Mouse (Mus musculus) intestine, embryonic 14.5 days (tissue): Measurements from ENCODE around the gene Slc12a7. TPM values are rescaled to one million over a fixed set of nuclear protein-coding genes. Genes with fewer than 3 reads are reported as not detected.
A peak's percentile ranks its signal among the peaks of the same experiment; 100 is the strongest.

Source experiments
- ATAC-seq: fragments of 200-750 bp; cut with Nextera tagmentation; replicated peaks from 2 replicates; pipeline ENCODE4 v1.8.0; 2017; ENCODE audit warnings: low read depth, moderate number of reproducible peaks, moderate TSS enrichment, moderate library complexity; ENCODE audit not compliant: low FRiP score, low TSS enrichment
- DNase-seq: peaks from one replicate; pipeline ENCODE4 v3.0.0-alpha.2; 2018; ENCODE audit warnings: low spot score
- H3K27ac ChIP-seq: fragments of 300-500 bp; sonication (generic); 2 replicates; pipeline ENCODE4 v1.5.1; 2014; ENCODE audit warnings: low read depth, mild to moderate bottlenecking, control low read depth
- H3K27me3 ChIP-seq: fragments of 300-500 bp; sonication (generic); replicated peaks from 2 replicates; pipeline ENCODE4 v1.6.1; 2014; ENCODE audit warnings: low read length, control low read depth; ENCODE audit not compliant: control insufficient read depth, insufficient read depth
- H3K36me3 ChIP-seq: fragments of 300-500 bp; sonication (generic); 2 replicates; pipeline ENCODE4 v1.6.1; 2014; ENCODE audit warnings: low read length, control low read depth; ENCODE audit not compliant: control insufficient read depth, insufficient read depth
- H3K4me1 ChIP-seq: fragments of 300-500 bp; sonication (generic); replicated peaks from 2 replicates; pipeline ENCODE4 v1.6.1; 2014; ENCODE audit warnings: low read length, control low read depth, mixed read lengths; ENCODE audit not compliant: control insufficient read depth, insufficient read depth
- H3K4me2 ChIP-seq: fragments of 300-500 bp; sonication (generic); 2 replicates; pipeline ENCODE4 v1.6.1; 2014; ENCODE audit warnings: low read length
- H3K4me3 ChIP-seq: fragments of 300-500 bp; sonication (generic); 2 replicates; pipeline ENCODE4 v1.5.1; 2014; ENCODE audit warnings: low read depth, low read length, control low read depth, mixed read lengths
- H3K9ac ChIP-seq: fragments of 300-500 bp; sonication (generic); 2 replicates; pipeline ENCODE4 v1.6.1; 2014; ENCODE audit warnings: mild to moderate bottlenecking, low read length
- H3K9me3 ChIP-seq: fragments of 300-500 bp; sonication (generic); 2 replicates; pipeline ENCODE4 v1.6.1; 2016; ENCODE audit warnings: low read length, control low read depth; ENCODE audit not compliant: control insufficient read depth
- WGBS: fragments of 180-500 bp; shearing (Covaris S2); extraction: QIAGEN DNeasy Blood & Tissue Kit; methylation state at CpG from one replicate; pipeline ENCODE4 v1.1.7; 2014; 5-methylcytosine and 5-hydroxymethylcytosine counted together
- polyA plus RNA-seq: library from polyadenylated mRNA; unstranded; fragments of >200 nt; fragmentation: Nextera tagmentation; extraction: Ambion mirVana; gene quantifications from 2 replicates; pipeline ENCODE4 v1.2.1, GENCODE M21; 2014

Slc12a7 gene
- polyA plus RNA-seq, 1 experiment from 2014 or later = 32.8 TPM

- no peaks in the 10 kb centered on the region for H3K27me3 ChIP-seq
- H3K4me2 ChIP-seq = no peak overlapping the region
- no peaks in the 10 kb centered on the region for H3K9me3 ChIP-seq
- no peak overlapping the region for H3K27ac ChIP-seq
- no peak overlapping the region for H3K4me3 ChIP-seq
- WGBS = 88% methylated on average over 5 of the region's 5 CpGs
- H3K4me1 ChIP-seq = no peaks in the 10 kb centered on the region
- no peaks in the 10 kb centered on the region for H3K36me3 ChIP-seq
- H3K9ac ChIP-seq = no peak overlapping the region
- DNase-seq (no peak), ATAC-seq (no peak)
These were observed 21.7 kb upstream of the Slc12a7 start for GRCm38 (mm10) chr13:73711221-73711620.

GRCm38 (mm10) chr13:73711803-73712202, 21.1 kb upstream of the Slc12a7 start:
- Histone ChIP-seq H3K4me1 (no peaks in the 10 kb centered on the region), H3K27ac (no peak overlapping the region), H3K9ac (no peak overlapping the region), H3K4me3 (no peak overlapping the region), H3K9me3 (no peaks in the 10 kb centered on the region), H3K4me2 (no peak overlapping the region), H3K27me3 (no peaks in the 10 kb centered on the region), H3K36me3 (no peaks in the 10 kb centered on the region)
- DNase-seq = no peak
- ATAC-seq = no peak
- WGBS = 92% methylated on average over 5 of the region's 5 CpGs

- 80% methylated on average over 3 of the region's 3 CpGs for WGBS
- H3K36me3 ChIP-seq = no peaks in the 10 kb centered on the region
- H3K4me3 ChIP-seq = no peak overlapping the region
- no peaks in the 10 kb centered on the region for H3K4me1 ChIP-seq
- H3K27ac ChIP-seq = no peak overlapping the region
- no peak overlapping the region for H3K4me2 ChIP-seq
- no peaks in the 10 kb centered on the region for H3K27me3 ChIP-seq
- H3K9ac ChIP-seq = no peak overlapping the region
- DNase-seq = no peak
- no peaks in the 10 kb centered on the region for H3K9me3 ChIP-seq
- ATAC-seq = no peak
These were observed 20.7 kb upstream of the Slc12a7 start for GRCm38 (mm10) chr13:73712228-73712627.

DNA sequence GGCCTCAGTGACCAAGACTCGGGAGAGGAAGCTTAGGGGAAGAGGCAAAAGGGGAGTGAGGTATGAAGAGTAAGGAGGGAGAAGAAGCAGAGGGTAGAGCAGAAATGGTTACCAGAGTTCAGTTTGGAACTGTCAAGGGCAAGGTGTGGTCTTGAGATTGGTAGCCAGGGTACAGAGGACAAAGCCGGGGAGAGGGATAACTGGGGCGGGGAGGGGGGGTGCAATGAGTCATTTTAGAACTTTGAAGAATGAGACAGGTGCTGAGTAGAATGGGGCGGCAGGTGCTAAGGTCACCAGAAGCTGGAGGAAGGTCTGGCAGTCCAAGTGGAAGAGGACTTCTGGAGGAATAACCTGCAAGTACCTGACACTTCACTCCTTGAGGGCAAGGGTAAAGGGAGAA, 19.7 kb upstream of the Slc12a7 start:
- Histone ChIP-seq H3K36me3 (no peaks in the 10 kb centered on the region), H3K4me2 (no peak overlapping the region), H3K4me1 (no peaks in the 10 kb centered on the region), H3K27me3 (no peaks in the 10 kb centered on the region), H3K4me3 (no peak overlapping the region), H3K9ac (no peak overlapping the region), H3K9me3 (no peaks in the 10 kb centered on the region), H3K27ac (no peak overlapping the region)
- WGBS = 74% methylated on average over 4 of the region's 4 CpGs
- DNase-seq = no peak
- ATAC-seq = no peak

DNA sequence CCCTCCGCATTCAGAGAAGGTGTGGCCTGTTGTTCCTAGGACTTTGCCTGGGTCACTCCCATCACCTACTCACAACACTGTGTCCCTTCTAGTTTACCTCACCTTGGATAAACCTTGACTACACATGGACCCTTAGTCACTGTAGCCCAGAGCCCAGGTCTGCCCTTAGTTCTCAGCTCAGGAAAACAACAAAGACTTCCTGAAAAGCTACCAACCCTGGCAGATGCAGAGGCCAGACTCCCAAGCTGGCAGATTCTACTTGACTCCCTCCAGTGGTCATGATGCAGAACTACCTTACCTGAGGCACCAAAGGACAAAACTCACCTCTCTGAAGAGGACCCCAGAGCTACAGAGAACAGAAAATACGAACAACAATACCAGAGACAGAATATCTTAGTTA, 18.9 kb upstream of the Slc12a7 start:
- H3K9ac ChIP-seq = no peak overlapping the region
- 0 out of 2 replicates have a peak, but pooled peaks have one; percentile 18 for ATAC-seq
- H3K27me3 ChIP-seq = no peaks in the 10 kb centered on the region
- no peak for DNase-seq
- no peaks in the 10 kb centered on the region for H3K4me1 ChIP-seq
- H3K9me3 ChIP-seq = no peaks in the 10 kb centered on the region
- H3K27ac ChIP-seq = no peak overlapping the region
- H3K36me3 ChIP-seq = no peaks in the 10 kb centered on the region
- no peak overlapping the region for H3K4me2 ChIP-seq
- no peak overlapping the region for H3K4me3 ChIP-seq
- 66% methylated on average over 2 of the region's 2 CpGs for WGBS

DNA sequence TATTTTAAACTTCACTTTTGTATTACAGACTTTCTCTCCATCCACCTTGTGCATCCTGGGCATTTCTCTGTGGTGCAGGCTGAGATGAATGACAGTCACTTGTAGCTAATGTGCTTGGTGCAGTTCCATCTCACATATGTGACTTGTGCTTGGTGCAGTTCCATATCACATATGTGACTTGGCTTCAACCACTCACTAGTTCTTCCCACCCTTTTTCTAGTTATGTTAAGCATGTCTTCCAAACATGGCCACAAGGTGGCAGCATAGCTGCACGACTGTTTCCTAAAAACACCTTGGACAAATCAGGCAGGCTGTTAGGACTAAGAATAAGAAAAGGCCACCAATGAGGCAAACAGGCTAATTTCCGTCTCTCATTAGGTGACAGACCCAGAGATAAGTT, 14.7 kb upstream of the Slc12a7 start:
- 0 out of 2 replicates have a peak, but pooled peaks cover 3% of the 10 kb centered on the region for H3K27me3 ChIP-seq
- H3K4me3 ChIP-seq = no peak overlapping the region
- no peak overlapping the region for H3K4me2 ChIP-seq
- ATAC-seq (0 out of 2 replicates have a peak, but pooled peaks have one; percentile 29), DNase-seq (peak; percentile 93)
- H3K36me3 ChIP-seq = no peaks in the 10 kb centered on the region
- H3K27ac ChIP-seq = no peak overlapping the region
- 3% methylated on average over 2 of the region's 2 CpGs for WGBS
- H3K4me1 ChIP-seq = no peaks in the 10 kb centered on the region
- H3K9me3 ChIP-seq = no peaks in the 10 kb centered on the region
- no peak overlapping the region for H3K9ac ChIP-seq

- Histone ChIP-seq H3K36me3 (no peaks in the 10 kb centered on the region), H3K4me1 (no peaks in the 10 kb centered on the region), H3K27ac (no peak overlapping the region), H3K9ac (no peak overlapping the region), H3K4me2 (no peak overlapping the region), H3K27me3 (0 out of 2 replicates have a peak, but pooled peaks cover 3% of the 10 kb centered on the region), H3K9me3 (no peaks in the 10 kb centered on the region), H3K4me3 (no peak overlapping the region)
- no peak for ATAC-seq
- DNase-seq = no peak
- WGBS = 84% methylated on average over 4 of the region's 4 CpGs
These were observed 12.7 kb upstream of the Slc12a7 start for GRCm38 (mm10) chr13:73720241-73720640.

GRCm38 (mm10) chr13:73723081-73723668, 9.7 kb upstream of the Slc12a7 start:
- ATAC-seq (no peak; the same call in 1 of the 2 replicates), DNase-seq (no peak)
- Histone ChIP-seq H3K4me1 (no peaks in the 10 kb centered on the region), H3K27ac (no peak overlapping the region), H3K27me3 (0 out of 2 replicates have a peak, but pooled peaks cover 3% of the 10 kb centered on the region), H3K36me3 (no peaks in the 10 kb centered on the region), H3K4me2 (no peak overlapping the region), H3K4me3 (no peak overlapping the region), H3K9ac (no peak overlapping the region), H3K9me3 (no peaks in the 10 kb centered on the region)
- WGBS = 33% methylated on average over 8 of the region's 8 CpGs

DNA sequence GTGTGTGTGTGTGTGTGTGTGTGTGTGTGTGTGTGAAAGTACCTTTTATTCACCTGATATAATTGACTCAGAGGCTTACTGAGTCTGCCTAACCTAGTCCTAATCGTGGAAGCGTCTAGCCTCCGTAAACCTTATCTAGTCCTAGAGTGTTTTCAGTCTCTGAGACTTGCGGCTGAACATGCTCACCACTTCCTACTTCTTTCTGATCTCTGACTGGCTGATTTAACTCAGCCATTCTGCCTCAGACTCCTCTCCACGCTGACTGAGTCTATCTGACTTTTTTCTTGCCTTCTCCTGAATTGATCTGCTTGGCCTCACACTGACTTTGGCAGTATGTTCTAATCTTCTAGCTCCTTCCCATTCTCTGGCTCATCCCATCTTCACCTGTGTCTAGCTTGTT, 7.6 kb upstream of the Slc12a7 start:
- no peaks in the 10 kb centered on the region for H3K36me3 ChIP-seq
- 0 out of 2 replicates have a peak, but pooled peaks cover 3% of the 10 kb centered on the region for H3K27me3 ChIP-seq
- no peak overlapping the region for H3K4me3 ChIP-seq
- H3K27ac ChIP-seq = no peak overlapping the region
- no peak overlapping the region for H3K4me2 ChIP-seq
- WGBS = 75% methylated on average over 5 of the region's 5 CpGs
- DNase-seq (no peak), ATAC-seq (no peak)
- H3K9ac ChIP-seq = no peak overlapping the region
- no peaks in the 10 kb centered on the region for H3K9me3 ChIP-seq
- H3K4me1 ChIP-seq = no peaks in the 10 kb centered on the region
